Mouse (Mus musculus): Measurements from ENCODE around the gene Limk1.
A peak's percentile ranks its signal among the peaks of the same experiment; 100 is the strongest.

Gene Limk1

GRCm38 (mm10) chr5:134675956-134676759 is 12.2 kb downstream of the Limk1 start:
- peak; percentile 61 for DNase-seq

DNA sequence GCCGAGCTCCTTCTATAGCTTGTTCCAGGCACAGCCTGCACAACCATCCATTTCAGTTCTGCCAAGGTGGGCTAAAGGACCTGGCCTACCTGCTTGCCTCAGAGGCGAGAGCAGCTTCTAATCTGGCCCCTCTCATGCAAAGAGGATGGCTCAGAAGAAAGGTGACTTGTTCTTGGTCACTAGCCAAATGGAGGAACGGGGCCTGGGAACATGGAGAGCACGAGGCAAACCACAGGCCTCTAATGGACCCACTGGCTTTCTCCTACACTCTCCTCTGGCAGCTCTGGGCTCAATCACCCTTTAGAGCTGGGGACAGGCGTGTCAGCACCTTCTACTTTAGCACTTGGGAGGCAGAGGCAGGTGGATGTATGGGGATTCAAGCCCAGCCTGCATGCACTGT is 13.4 kb downstream of the Limk1 start:
- no peak for DNase-seq

DNA sequence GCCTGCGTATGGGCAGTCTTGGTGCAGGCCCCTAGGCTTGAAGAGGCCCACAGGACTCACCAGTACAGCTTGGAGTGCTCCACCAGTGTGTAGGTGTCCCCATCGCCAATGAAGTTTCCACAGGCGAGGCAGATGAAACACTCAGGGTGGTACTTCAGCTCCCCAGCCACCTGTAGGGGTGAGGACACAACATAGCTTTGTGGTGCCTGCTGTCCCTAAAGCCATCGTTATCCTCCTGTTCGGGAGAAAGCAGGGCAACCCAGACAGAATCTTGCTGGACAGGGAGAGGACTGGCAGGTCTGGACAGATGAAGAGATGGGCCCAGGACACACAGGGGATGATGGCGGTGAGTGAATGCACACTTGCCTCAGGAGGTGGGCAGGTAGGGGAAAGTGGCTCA is 15.8 kb downstream of the Limk1 start:
- no peak for DNase-seq

GRCm38 (mm10) chr5:134672198-134672516 is 16.2 kb downstream of the Limk1 start:
- no peak for DNase-seq

GRCm38 (mm10) chr5:134671335-134672197 is 16.8 kb downstream of the Limk1 start:
- DNase-seq = no peak

- no peak for DNase-seq
Observed at GRCm38 (mm10) chr5:134669001-134669708, 19.2 kb downstream of the Limk1 start.

DNA sequence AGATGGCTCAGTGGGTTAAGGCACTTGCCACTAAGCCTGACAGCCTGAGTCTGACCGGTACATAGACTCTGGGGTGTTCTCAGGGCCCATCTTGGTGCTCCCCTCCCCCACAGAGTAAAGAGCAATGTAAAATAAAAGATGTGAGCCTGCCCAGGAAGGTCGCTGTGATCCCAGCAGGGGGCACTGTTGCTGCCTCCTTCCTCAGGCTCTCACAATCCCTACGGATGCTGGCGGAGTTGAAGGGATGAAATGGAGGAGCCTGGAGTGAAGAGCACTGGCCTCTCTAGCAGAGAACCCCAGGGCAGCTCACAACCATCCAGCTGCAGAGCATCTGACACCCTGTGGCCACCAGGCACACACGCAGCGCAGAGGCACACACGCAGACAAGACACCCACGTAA is 19.9 kb downstream of the Limk1 start:
- DNase-seq = no peak

- no peak for DNase-seq
Observed at GRCm38 (mm10) chr5:134656708-134657107, 31.7 kb downstream of the Limk1 start.

DNA sequence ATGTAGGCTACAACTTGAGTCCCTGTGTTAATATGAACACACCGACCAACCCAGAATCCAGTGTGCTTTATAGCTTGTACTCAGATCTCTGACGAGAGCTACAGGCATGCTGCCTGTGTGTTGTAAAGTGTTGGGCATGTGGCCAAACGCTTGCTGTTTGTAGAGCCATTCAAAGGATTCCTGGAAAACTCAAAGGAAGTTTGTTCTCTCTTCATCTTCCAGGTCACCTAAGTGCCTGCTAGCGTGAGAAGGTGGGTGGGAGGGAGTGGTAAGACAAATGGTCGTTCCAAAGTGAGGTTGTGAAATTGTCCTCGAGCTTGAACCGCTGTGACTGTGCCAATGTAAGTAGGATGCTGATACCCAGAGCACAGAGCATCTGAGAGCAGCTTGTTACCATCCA is 36.4 kb downstream of the Limk1 start:
- no peak for DNase-seq

GRCm38 (mm10) chr5:134650926-134651325 is 37.5 kb downstream of the Limk1 start:
- peak; percentile 77 for DNase-seq

DNA sequence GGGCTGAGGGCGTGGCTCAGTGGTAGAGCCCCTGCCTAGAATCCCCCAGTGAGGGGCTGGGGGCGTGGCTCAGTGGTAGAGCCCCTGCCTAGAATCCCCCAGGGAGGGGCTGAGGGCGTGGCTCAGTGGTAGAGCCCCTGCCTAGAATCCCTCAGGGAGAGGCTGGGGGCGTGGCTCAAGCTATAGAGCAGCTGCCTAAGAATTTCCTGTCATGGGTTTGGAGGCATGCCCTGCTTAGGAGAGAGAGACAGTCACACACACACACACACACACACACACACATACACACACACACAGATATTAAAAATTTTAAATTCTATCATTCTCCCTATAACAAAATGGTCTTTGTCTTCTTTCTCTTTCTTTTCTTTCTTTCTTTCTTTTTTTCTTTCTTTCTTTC is 39.4 kb downstream of the Limk1 start:
- peak; percentile 33 for DNase-seq

DNA sequence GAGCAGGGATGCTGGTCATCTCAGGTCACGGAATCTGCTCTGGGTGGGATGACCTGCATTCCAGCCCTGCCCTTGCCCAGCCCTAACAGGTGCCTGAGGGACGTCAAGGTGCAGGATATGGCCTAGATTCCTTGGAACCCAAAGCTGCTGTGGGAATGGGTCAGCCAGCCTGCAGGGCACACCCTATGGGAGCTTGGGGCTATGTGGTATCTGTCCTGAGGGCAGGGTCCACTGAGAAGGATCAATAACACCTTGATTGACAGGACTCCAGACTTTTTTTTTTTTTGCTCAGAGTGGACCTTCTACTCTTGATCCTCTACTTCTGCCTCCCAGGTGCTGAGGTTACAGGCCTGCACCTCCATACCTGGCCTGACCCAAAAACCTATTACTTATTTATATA is 41.0 kb downstream of the Limk1 start:
- DNase-seq = no peak

DNA sequence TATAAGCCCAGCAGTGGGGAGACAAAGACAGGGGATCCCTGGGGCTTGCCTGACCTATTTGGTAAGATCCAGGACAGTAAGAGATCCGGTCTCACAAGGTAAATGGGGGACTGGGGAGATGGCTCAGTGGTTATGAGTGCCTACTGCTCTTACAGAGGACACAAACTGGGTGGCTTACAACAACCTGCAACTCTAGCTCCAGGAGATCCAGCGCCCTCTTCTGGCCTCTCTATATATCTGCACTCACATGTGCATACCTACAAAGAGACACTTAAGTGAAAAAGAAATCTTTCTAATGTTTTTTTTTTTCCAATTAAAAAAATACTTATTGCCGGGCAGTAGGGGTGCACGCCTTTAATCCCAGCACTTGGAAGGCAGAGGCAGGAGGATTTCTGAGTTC is 41.9 kb downstream of the Limk1 start:
- DNase-seq = no peak

GRCm38 (mm10) chr5:134644643-134645118 is 43.7 kb downstream of the Limk1 start:
- no peak for DNase-seq

- DNase-seq = no peak
Observed at GRCm38 (mm10) chr5:134644121-134644520, 44.3 kb downstream of the Limk1 start.

DNA sequence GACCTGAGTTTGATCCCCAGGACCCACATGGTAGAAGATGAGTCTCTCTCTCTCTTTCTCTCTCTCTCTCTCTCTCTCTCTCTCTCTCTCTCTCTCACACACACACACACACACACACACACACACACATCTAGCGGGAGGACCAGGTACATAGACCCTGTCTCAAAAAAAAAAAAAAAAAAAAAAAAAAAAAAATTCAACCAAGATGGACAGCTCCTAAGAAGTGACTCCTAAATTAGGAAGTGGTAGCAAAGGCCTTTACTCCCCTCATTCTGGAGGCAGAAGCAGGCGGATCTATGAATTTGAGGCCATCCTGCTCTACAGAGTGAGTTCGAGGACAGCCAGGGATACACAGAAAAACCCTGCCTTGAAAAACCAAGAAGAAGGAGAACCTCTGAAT is 48.0 kb downstream of the Limk1 start:
- no peak for DNase-seq

GRCm38 (mm10) chr5:134639269-134639682 is 49.1 kb downstream of the Limk1 start, which contains the start of gene Eif4h:
Gene Eif4h (minus strand): TSS chr5:134639490.
- peak; percentile 98 for DNase-seq

GRCm38 (mm10) chr5:134638461-134639268 is 49.7 kb downstream of the Limk1 start:
- DNase-seq = peak; percentile 76

GRCm38 (mm10) chr5:134637820-134638367 is 50.5 kb downstream of the Limk1 start:
- DNase-seq = no peak

DNA sequence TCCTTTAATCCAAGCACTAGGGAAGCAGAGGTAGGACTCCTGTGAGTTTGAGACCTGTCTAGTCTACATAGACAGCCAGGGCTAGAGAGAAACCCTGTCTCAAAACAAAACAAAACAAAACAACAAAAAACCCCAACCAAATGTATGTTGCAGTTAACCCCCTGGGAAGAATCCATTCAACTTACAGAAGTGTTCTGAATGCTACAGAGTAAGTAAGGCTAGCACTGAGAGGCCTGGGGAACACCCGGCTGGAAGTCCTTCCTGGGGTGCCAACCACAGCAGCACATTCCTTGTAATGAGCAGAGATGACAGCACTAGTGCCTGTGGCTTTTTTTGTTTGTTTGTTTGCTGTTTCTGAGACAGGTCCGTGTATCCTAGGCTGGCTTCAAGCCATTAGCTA is 55.6 kb downstream of the Limk1 start:
- no peak for DNase-seq

DNA sequence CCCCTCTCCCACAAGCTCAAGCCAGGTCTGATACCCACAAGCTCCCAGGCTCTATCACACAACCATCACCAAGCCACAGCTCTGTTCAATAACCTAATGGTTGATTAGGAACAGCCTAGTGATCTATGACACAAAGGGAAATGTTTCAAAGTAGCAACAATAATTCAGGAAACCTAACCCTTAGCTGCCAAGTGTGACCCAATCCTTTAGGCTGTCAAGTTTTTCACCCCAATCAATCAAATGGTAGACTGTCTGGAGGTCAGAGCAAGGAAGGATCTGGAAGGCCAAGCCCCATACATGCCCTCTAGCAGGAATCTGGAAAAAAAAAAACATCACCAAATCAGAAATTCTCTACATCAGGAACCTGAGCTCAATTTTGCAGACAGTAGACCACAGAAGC is 57.6 kb downstream of the Limk1 start:
- no peak for DNase-seq

DNA sequence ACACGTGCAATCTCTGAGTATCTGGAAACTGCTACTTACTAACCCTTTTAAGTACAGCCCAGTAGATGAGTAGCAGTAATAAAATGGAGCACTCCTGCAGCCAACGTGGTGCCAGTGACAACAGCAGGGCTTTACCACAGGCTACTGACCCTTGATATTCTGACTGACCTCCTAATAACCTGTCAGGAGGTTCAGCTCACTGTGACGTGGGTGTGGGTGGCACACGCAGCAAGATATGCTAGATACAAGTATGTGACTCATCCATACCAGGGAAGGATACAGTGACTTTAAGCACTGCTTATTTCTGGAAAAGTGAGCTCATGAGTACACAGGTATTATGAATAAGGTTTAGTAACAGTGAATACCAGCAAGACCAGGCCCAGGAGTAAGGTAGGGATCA is 58.9 kb downstream of the Limk1 start:
- DNase-seq = no peak
